Mouse (Mus musculus) hematopoietic multipotent progenitor cell, adult 10-12 weeks (in vitro differentiated cells): ENCODE results near the gene Ripor1. TPM values are rescaled to one million over a fixed set of nuclear protein-coding genes. Genes with fewer than 3 reads are reported as not detected.

Source experiments
- polyA plus RNA-seq: library from polyadenylated mRNA; stranded (reverse); fragments of >175 nt; gene quantifications from 2 replicates; pipeline ENCODE4 v1.2.3, GENCODE M21; 2012; ENCODE audit warnings: low replicate concordance

Ripor1 gene
- 13.2 and 17.0 TPM in 2 replicates for polyA plus RNA-seq

DNA sequence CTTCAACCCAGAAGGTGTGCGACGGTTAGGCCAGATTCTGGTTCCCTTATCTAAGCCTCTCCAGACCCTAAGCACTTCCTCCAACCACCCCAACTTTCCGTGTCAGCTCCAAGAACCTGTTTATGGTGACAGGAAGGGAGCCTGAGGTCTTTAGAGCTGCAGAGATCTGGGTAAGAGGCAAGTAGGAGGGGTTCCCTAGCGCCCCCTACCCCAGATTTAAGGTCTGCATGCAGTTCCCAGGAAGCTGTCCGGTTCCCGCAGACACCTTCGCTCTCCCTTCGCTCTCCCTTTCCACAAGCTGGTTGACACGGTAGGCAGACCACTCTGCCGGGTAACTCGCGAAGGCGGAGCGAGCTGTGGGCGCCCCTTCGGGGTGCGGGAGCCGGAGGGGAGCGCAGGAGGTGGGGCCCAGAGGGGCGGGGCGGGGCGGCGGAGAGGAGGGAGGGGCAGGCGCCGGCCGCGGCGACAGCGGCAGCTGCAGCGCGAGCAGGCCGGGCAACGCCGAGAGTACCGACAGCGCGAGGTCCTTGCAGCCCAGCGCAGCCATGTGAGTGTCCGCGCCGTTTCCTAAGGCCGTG lies at the start of gene Ripor1:
Gene Ripor1 (plus strand): TSS at position 452 of the 578 bp plus-strand sequence.

GRCm38 (mm10) chr8:105565952-105566702 lies 38.9 kb upstream of the Ripor1 start, which contains the start of gene Atp6v0d1:
Gene Atp6v0d1, minus strand, starts transcription at chr8:105566047.

DNA sequence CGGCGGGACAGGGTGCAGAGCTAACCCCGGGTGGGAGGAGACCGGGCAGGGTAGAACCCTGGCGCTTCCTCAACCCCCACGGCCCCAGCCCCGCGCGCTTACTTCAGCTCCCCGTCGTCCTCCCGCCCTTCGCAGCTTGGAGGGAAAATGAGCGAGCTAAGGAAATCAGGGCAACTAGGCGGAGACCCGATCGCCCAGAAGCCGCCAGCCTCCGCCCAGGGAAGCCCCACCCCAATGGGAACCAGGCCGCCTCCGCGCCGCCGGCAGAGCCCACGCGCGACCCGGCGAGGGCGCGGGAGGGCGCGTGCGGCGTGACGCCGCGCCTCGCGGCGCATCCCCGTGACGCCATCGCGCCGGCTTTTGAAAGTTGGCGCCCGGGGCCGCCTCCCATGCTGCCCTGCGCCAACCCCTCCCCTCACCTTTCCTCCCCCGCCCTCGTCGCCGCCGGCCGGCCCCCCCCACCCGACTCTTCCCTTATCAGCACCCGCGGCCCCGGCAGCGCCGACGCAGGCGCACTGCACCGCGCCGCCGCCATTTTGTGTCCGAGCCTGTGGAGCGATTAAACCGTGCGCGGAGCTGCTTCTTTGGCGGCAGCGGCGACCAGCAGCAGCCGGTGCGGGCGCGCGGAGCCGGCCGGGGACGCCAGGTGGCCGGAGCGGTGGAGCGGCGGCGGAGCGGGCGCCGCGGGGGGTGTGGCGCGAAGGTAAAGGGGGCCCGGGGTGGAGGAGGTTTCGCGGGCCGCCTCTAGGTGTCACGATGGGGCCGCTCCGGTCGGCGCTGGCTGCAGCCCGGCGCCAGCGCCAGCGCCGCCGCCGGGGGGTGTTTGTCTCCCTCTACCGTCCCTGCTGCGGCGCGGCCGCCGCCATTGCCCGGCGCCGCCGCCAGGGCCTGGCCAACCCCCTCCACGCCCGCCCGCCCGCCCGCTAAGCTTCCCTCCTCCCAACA lies 31.2 kb downstream of the Ripor1 start, which contains the start of gene Ctcf:
Gene Ctcf (plus strand): TSS at position 551 of the 945 bp plus-strand sequence.

DNA sequence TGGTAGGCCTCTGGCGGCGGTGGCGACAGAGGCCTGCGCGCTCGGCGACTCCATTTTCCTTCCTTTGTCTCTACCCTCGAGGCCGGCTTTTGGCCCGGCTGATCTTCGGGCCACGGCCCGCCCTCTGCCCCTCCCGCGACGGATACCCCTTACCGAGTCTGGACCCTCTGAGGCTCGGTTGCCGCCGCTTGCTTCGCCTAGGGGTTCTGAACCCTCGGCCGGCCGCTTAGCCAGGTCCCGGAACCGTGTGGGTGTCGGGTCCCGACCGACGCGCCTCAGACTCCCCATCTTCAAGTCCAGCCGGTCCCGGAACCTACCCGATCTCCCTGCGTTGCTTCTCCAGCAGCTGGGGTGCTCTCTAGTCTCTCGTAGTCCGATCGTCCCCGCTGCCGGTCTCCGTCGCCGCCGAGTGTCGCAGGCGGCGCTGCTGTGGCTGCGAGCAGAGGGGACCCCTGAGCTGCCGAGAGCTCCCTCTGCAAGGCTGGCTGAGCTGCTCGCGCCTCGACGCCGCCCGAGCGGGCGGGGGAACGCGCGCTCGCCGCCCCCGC lies 32.0 kb downstream of the Ripor1 start, which contains the start of gene Agrp:
Gene Agrp (minus strand): TSS at position 431 of the 548 bp plus-strand sequence.

Other genes starting within 250 kb of the Ripor1 start
- 0.11 TPM in 1 of 2 replicates, not detected in the other for gene Plekhg4, start 232.0 kb upstream of the Ripor1 start, polyA plus RNA-seq
- 0.04 TPM in 1 of 2 replicates, not detected in the other for gene Kctd19, start 191.8 kb upstream of the Ripor1 start, polyA plus RNA-seq
- gene Lrrc36, start 191.7 kb upstream of the Ripor1 start, polyA plus RNA-seq = 0.11 TPM in 1 of 2 replicates, not detected in the other
- gene Tppp3, start 133.7 kb upstream of the Ripor1 start, polyA plus RNA-seq = 11.8 and 41.7 TPM in 2 replicates
- gene Zdhhc1, start 108.4 kb upstream of the Ripor1 start, polyA plus RNA-seq = 8.8 and 14.2 TPM in 2 replicates
- 0.06 TPM in 1 of 2 replicates, not detected in the other for gene Hsd11b2, start 86.5 kb upstream of the Ripor1 start, polyA plus RNA-seq
- 16.6 and 36.8 TPM in 2 replicates for gene Atp6v0d1, start 39.2 kb upstream of the Ripor1 start, polyA plus RNA-seq
- gene Ctcf, start 31.3 kb downstream of the Ripor1 start, polyA plus RNA-seq = 167 and 352 TPM in 2 replicates
- not detected in 2 replicates for gene Agrp, start 32.1 kb downstream of the Ripor1 start, polyA plus RNA-seq
- gene Carmil2, start 81.0 kb downstream of the Ripor1 start, polyA plus RNA-seq = 183 and 580 TPM in 2 replicates
- gene Acd, start 95.8 kb downstream of the Ripor1 start, polyA plus RNA-seq = 23.1 and 61.2 TPM in 2 replicates
- gene Pard6a, start 95.9 kb downstream of the Ripor1 start, polyA plus RNA-seq = 5.1 and 6.2 TPM in 2 replicates
- gene 4933405L10Rik, start 102.4 kb downstream of the Ripor1 start, polyA plus RNA-seq = not detected in 2 replicates
- 8.9 and 12.2 TPM in 2 replicates for gene Enkd1, start 103.0 kb downstream of the Ripor1 start, polyA plus RNA-seq
- 3.2 and 6.1 TPM in 2 replicates for gene Gfod2, start 153.4 kb downstream of the Ripor1 start, polyA plus RNA-seq
- 19.8 and 48.7 TPM in 2 replicates for gene Ranbp10, start 222.1 kb downstream of the Ripor1 start, polyA plus RNA-seq
- 0.07 TPM in 1 of 2 replicates, not detected in the other for gene Tsnaxip1, start 222.5 kb downstream of the Ripor1 start, polyA plus RNA-seq
- gene Cenpt, start 248.0 kb downstream of the Ripor1 start, polyA plus RNA-seq = 9.2 and 12.3 TPM in 2 replicates
- 19.0 and 24.1 TPM in 2 replicates for gene Thap11, start 249.9 kb downstream of the Ripor1 start, polyA plus RNA-seq